In genomic region chr4:118030330-118030729, GRCm38 (mm10) we compare ENCODE assay signal across 21 mouse cellular contexts.
DNase-seq lines count a peak whose midpoint lies in the region; ATAC-seq and TF ChIP-seq lines count a peak whose summit lies in the region.
"Had no signal": no experiment of that assay in that cellular context is flagged by ENCODE, and none has a peak within 500 bp of the region (broad histone marks: within the 10 kb centered on the region; RNA-seq: fewer than 3 reads in every experiment).

No protein-coding gene starts in this region.

- peak; percentile 74 for TF ChIP-seq EP300 in lung, postnatal 0 days (IDR thresholded peaks at IDR 0.05)
- TF ChIP-seq EP300 in stomach, postnatal 0 days (optimal IDR thresholded peaks at IDR 0.05) = no peak

- 0 out of 2 replicates have a peak overlapping the region, but pooled peaks have one; percentile 26 for H3K27ac ChIP-seq in hindbrain, embryonic 11.5 days (ENCODE audit: low read depth, low read length)
- no peak overlapping the region for H3K27ac ChIP-seq in hindbrain, postnatal 0 days
- peak overlapping the region; percentile 48 for H3K27ac ChIP-seq in lung, postnatal 0 days (ENCODE audit: low read length)
- 0 out of 2 replicates have a peak overlapping the region, but pooled peaks have one; percentile 18 for H3K27ac ChIP-seq in stomach, postnatal 0 days (replicated peaks)
- H3K27ac ChIP-seq: embryonic facial prominence, embryonic 13.5 days; forebrain, embryonic 13.5 days; heart, embryonic 10.5 days; liver, embryonic 12.5 days had no signal

- no peaks in the 10 kb centered on the region for H3K9me3 ChIP-seq in hindbrain, embryonic 11.5 days (ENCODE audit: control insufficient read depth, low read length)
- no peaks in the 10 kb centered on the region for H3K9me3 ChIP-seq in hindbrain, postnatal 0 days (ENCODE audit: low read length)
- no peaks in the 10 kb centered on the region for H3K9me3 ChIP-seq in lung, postnatal 0 days (ENCODE audit: low read length)
- no peaks in the 10 kb centered on the region for H3K9me3 ChIP-seq in stomach, postnatal 0 days (ENCODE audit: control insufficient read depth, low read length)
- H3K9me3 ChIP-seq: embryonic facial prominence, embryonic 13.5 days; forebrain, embryonic 13.5 days; heart, embryonic 10.5 days; liver, embryonic 12.5 days had no signal

- no peak overlapping the region for H3K4me2 ChIP-seq in hindbrain, embryonic 11.5 days (replicated peaks; ENCODE audit: low read depth, low read length)
- no peak overlapping the region for H3K4me2 ChIP-seq in hindbrain, postnatal 0 days (ENCODE audit: low read depth, low read length)
- H3K4me2 ChIP-seq in lung, postnatal 0 days (replicated peaks; ENCODE audit: low read depth, low read length) = no peak overlapping the region
- H3K4me2 ChIP-seq in stomach, postnatal 0 days (replicated peaks; ENCODE audit: low read depth) = no peak overlapping the region
- H3K4me2 ChIP-seq: embryonic facial prominence, embryonic 13.5 days; forebrain, embryonic 13.5 days; liver, embryonic 12.5 days had no signal

- DNase-seq in hindbrain, embryonic 11.5 days (ENCODE audit: low spot score) = peak; percentile 6
- no peak for DNase-seq in hindbrain, postnatal 0 days (ENCODE audit: low spot score)
- DNase-seq in lung, postnatal 0 days (ENCODE audit: low spot score) = peak; percentile 43
- DNase-seq in lung, postnatal 25 days (ENCODE audit: low spot score) = no peak
- DNase-seq in lung, postnatal 10 days = peak; percentile 38
- DNase-seq in stomach, postnatal 0 days (ENCODE audit: low spot score) = no peak
- DNase-seq in heart, postnatal 4 days = no peak
- DNase-seq in c-Kit-positive CD71-positive TER-119-positive erythroid progenitor cells, embryonic 14.5 days (ENCODE audit: low spot score) = no peak
- DNase-seq: adrenal gland, adult 8-10 months; cerebellum, adult 8-10 months; embryo, embryonic 11 days; gastrocnemius, postnatal 10 days; kidney, adult 9 months; thymus, postnatal 25 days had no signal

- H3K9ac ChIP-seq in hindbrain, embryonic 11.5 days (ENCODE audit: low read depth, low read length) = no peak overlapping the region
- H3K9ac ChIP-seq in hindbrain, postnatal 0 days (replicated peaks; ENCODE audit: low read length) = no peak overlapping the region
- no peak overlapping the region for H3K9ac ChIP-seq in lung, postnatal 0 days (replicated peaks; ENCODE audit: low read depth)
- H3K9ac ChIP-seq in stomach, postnatal 0 days (ENCODE audit: low read length) = no peak overlapping the region
- H3K9ac ChIP-seq: embryonic facial prominence, embryonic 13.5 days; forebrain, embryonic 13.5 days; liver, embryonic 12.5 days had no signal

- H3K4me1 ChIP-seq in hindbrain, embryonic 11.5 days (replicated peaks; ENCODE audit: control insufficient read depth, insufficient read depth, low read length) = no peaks in the 10 kb centered on the region
- H3K4me1 ChIP-seq in hindbrain, postnatal 0 days (ENCODE audit: insufficient read depth, low read length) = peaks cover 5% of the 10 kb centered on the region; the same call in 1 of the 2 replicates
- peaks cover 6% of the 10 kb centered on the region for H3K4me1 ChIP-seq in lung, postnatal 0 days (ENCODE audit: insufficient read depth, low read depth, low read length)
- H3K4me1 ChIP-seq in stomach, postnatal 0 days (replicated peaks; ENCODE audit: control insufficient read depth, insufficient read depth) = no peaks in the 10 kb centered on the region

- no peak for TF ChIP-seq CTCF in hindbrain, postnatal 0 days (IDR thresholded peaks at IDR 0.05; ENCODE audit: low read depth)
- no peak for TF ChIP-seq CTCF in lung, postnatal 0 days (IDR thresholded peaks at IDR 0.05)
- TF ChIP-seq CTCF in stomach, postnatal 0 days (IDR thresholded peaks at IDR 0.05; ENCODE audit: low read depth) = no peak

- no peaks in the 10 kb centered on the region for H3K36me3 ChIP-seq in hindbrain, embryonic 11.5 days (ENCODE audit: control insufficient read depth, insufficient read depth, low read length)
- no peaks in the 10 kb centered on the region for H3K36me3 ChIP-seq in hindbrain, postnatal 0 days (ENCODE audit: insufficient read depth, low read length)
- H3K36me3 ChIP-seq in lung, postnatal 0 days (ENCODE audit: insufficient read depth, low read length) = no peaks in the 10 kb centered on the region
- no peaks in the 10 kb centered on the region for H3K36me3 ChIP-seq in stomach, postnatal 0 days (ENCODE audit: control insufficient read depth, insufficient read depth, low read length)
- H3K36me3 ChIP-seq: embryonic facial prominence, embryonic 13.5 days; heart, embryonic 10.5 days; liver, embryonic 12.5 days had no signal

- no peaks in the 10 kb centered on the region for H3K27me3 ChIP-seq in hindbrain, embryonic 11.5 days (ENCODE audit: control insufficient read depth, insufficient read depth, low read length)
- no peaks in the 10 kb centered on the region for H3K27me3 ChIP-seq in hindbrain, postnatal 0 days (ENCODE audit: insufficient read depth, low read length)
- H3K27me3 ChIP-seq in lung, postnatal 0 days (replicated peaks; ENCODE audit: insufficient read depth, low read length) = no peaks in the 10 kb centered on the region
- H3K27me3 ChIP-seq in stomach, postnatal 0 days (ENCODE audit: control insufficient read depth, insufficient read depth, low read length) = no peaks in the 10 kb centered on the region
- H3K27me3 ChIP-seq: embryonic facial prominence, embryonic 13.5 days; forebrain, embryonic 13.5 days; liver, embryonic 12.5 days had no signal

- ATAC-seq in hindbrain, embryonic 11.5 days (ENCODE audit: low FRiP score) = no peak
- no peak for ATAC-seq in hindbrain, postnatal 0 days
- ATAC-seq in lung, postnatal 0 days = peak; percentile 46; the same call in 1 of the 2 replicates
- no peak for ATAC-seq in stomach, postnatal 0 days (ENCODE audit: low FRiP score, low TSS enrichment)
- ATAC-seq: activated CD4-positive, CD25-positive, alpha-beta regulatory T cell, adult 4 months; forebrain, embryonic 13.5 days; liver, embryonic 12.5 days; midbrain, embryonic 16.5 days had no signal

- no peak overlapping the region for H3K4me3 ChIP-seq in hindbrain, embryonic 11.5 days (ENCODE audit: low read depth, low read length)
- no peak overlapping the region for H3K4me3 ChIP-seq in hindbrain, postnatal 0 days (ENCODE audit: low read length)
- no peak overlapping the region for H3K4me3 ChIP-seq in lung, postnatal 0 days (ENCODE audit: low read depth, low read length)
- H3K4me3 ChIP-seq in stomach, postnatal 0 days (ENCODE audit: low read depth, low read length) = no peak overlapping the region
- H3K4me3 ChIP-seq: embryonic facial prominence, embryonic 13.5 days; erythroblast, embryonic 14.5 days; forebrain, embryonic 13.5 days; heart, embryonic 10.5 days; liver, embryonic 12.5 days had no signal

- 79% methylated on average over 5 of the region's 5 CpGs for WGBS in hindbrain, embryonic 11.5 days
- WGBS in hindbrain, postnatal 0 days = 26% methylated on average over 5 of the region's 5 CpGs
- WGBS in lung, postnatal 0 days = 55% methylated on average over 5 of the region's 5 CpGs
- WGBS in stomach, postnatal 0 days = 55% methylated on average over 5 of the region's 5 CpGs

Comparison
In these comparisons a context has a peak if more than half of its experiments do, and no peak if none do; other contexts are left out.
1. DNase-seq: peak in hindbrain, embryonic 11.5 days (single experiment), lung, postnatal 0 days (single experiment) and lung, postnatal 10 days (single experiment); none in hindbrain, postnatal 0 days (single experiment), lung, postnatal 25 days (single experiment), stomach, postnatal 0 days (single experiment), heart, postnatal 4 days (single experiment) and c-Kit-positive CD71-positive TER-119-positive erythroid progenitor cells, embryonic 14.5 days (single experiment).